Mouse (Mus musculus): ENCODE results near the gene Zic3. TPM values are rescaled to one million over a fixed set of nuclear protein-coding genes. Genes with fewer than 3 reads are reported as not detected.

The Zic3 gene
- polyA plus RNA-seq, 1 experiment from 2014 or later, result not detected

DNA sequence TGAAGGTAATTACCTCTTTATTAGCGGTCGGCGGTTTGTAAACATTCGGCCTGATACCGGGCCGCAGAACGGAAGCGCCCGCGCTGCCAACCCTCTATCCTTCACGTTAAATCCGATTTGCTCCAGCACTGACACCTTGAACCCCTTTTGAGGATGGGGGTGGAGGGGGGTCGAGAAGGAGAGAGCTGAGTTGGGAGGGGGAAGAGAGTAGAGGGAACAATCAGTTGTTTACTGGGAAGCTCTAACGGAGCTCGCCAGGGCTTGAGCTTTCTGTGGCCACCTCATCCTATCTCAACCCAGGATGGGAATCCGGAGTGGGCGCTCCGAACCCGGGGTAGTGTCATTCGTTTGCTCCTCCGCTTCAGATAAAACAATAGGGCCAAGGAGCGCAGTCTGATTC, 11.0 kb downstream of the Zic3 start:
- Histone ChIP-seq H3K27me3 (ENCODE audit: control insufficient read depth, insufficient read depth, low read length) (peaks cover 53% of the 10 kb centered on the region), H3K9me3 (replicated peaks; ENCODE audit: control insufficient read depth, low read length) (no peaks in the 10 kb centered on the region), H3K4me2 (peak overlapping the region; percentile 35), H3K4me3 (ENCODE audit: low read depth, low read length) (peak overlapping the region; percentile 12; the same call in 1 of the 2 replicates), H3K27ac (ENCODE audit: low read depth, low read length) (no peak overlapping the region), H3K4me1 (ENCODE audit: control insufficient read depth, insufficient read depth, low read length) (no peaks in the 10 kb centered on the region), H3K9ac (ENCODE audit: low read depth, low read length) (no peak overlapping the region), H3K36me3 (ENCODE audit: control insufficient read depth, insufficient read depth, low read length) (no peaks in the 10 kb centered on the region)
- 12% methylated on average over 22 of the region's 22 CpGs for WGBS (ENCODE audit: insufficient replicate concordance)
- ATAC-seq (replicated peaks; ENCODE audit: insufficient number of reproducible peaks, low FRiP score, low TSS enrichment), result no peak

DNA sequence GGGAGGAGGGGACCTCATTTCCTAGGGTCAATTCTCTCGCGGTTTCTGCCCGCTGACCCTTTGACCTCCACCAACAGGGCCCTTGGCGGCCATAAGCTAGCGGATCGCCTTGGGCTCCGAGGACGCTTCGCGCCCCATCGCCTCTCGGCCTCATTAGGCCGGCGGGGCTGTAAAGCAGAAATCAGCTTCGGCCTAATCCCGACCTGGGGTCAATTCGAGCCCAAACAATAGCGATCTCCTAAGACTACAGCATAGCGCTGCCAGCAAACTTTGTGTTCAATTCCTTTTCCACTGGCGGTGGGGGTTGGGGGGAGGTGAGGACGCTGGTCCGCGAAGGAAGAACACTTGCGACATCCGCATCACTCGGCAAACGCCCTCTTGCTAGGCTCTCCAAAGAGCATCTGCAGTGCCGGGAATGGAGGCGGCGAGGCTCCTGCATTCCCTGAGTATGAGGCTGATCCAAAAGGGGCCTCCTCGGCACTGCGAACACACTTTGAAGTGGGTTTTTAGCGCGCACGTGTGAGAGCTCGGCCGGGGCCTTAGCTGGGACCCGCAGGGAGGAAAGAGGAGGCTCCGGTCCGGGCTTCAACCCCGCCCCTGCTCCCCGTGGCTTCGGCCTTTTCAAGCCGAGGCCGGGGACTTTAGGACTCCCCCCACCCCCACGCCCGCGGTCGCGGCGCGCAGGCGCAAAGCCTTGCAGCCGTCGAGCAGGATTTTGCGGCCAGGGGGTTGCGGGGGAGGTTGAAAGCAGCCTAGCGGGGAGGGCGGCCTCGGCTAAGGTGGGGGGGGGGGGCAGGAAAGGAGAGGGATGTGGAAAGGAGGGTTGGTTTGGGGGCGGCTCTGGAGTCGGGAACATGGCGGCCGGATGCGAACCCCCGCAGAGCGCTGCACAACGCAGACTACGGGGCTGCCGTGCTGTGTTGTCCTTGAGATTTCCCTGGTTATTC, 15.8 kb downstream of the Zic3 start:
- H3K4me2 ChIP-seq, result peak overlapping the region; percentile 59
- ATAC-seq (replicated peaks; ENCODE audit: insufficient number of reproducible peaks, low FRiP score, low TSS enrichment), result peak; percentile 57; the same call in 1 of the 2 replicates
- no peak overlapping the region for H3K27ac ChIP-seq (ENCODE audit: low read depth, low read length)
- H3K36me3 ChIP-seq (ENCODE audit: control insufficient read depth, insufficient read depth, low read length), result no peaks in the 10 kb centered on the region
- peak overlapping the region; percentile 42 for H3K4me3 ChIP-seq (ENCODE audit: low read depth, low read length)
- H3K9ac ChIP-seq (ENCODE audit: low read depth, low read length), result peak overlapping the region; percentile 47; the same call in 1 of the 2 replicates
- WGBS (ENCODE audit: insufficient replicate concordance), result 19% methylated on average over 69 of the region's 70 CpGs
- H3K27me3 ChIP-seq (ENCODE audit: control insufficient read depth, insufficient read depth, low read length), result peaks cover 21% of the 10 kb centered on the region
- no peaks in the 10 kb centered on the region for H3K4me1 ChIP-seq (ENCODE audit: control insufficient read depth, insufficient read depth, low read length)
- no peaks in the 10 kb centered on the region for H3K9me3 ChIP-seq (replicated peaks; ENCODE audit: control insufficient read depth, low read length)

DNA sequence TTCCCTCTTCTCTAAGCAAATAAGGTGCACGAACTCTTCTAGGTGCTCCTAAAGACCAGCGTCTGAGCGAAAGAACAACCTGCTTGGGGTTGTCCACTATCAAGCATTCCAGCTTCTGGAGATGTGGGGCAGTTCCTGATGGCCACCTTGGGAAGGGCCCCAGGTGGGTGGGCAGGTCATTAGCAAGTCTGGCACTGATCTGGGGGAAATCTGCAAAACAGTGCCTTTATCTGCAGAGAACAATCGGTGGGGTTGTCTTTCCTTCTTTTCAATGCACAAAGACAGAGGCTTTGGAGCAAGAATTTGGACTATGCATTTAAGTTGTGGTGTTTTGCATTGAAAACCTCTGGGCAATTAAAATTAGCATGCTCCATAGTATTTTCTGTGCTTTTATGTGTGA, 17.2 kb downstream of the Zic3 start:
- H3K9me3 ChIP-seq (replicated peaks; ENCODE audit: control insufficient read depth, low read length), result no peaks in the 10 kb centered on the region
- H3K9ac ChIP-seq (ENCODE audit: low read depth, low read length), result no peak overlapping the region
- H3K4me3 ChIP-seq (ENCODE audit: low read depth, low read length), result no peak overlapping the region
- H3K4me2 ChIP-seq, result no peak overlapping the region
- 33% methylated on average over 4 of the region's 4 CpGs for WGBS (ENCODE audit: insufficient replicate concordance)
- H3K27me3 ChIP-seq (ENCODE audit: control insufficient read depth, insufficient read depth, low read length), result peaks cover 14% of the 10 kb centered on the region
- ATAC-seq (replicated peaks; ENCODE audit: insufficient number of reproducible peaks, low FRiP score, low TSS enrichment), result no peak
- no peaks in the 10 kb centered on the region for H3K36me3 ChIP-seq (ENCODE audit: control insufficient read depth, insufficient read depth, low read length)
- H3K4me1 ChIP-seq (ENCODE audit: control insufficient read depth, insufficient read depth, low read length), result no peaks in the 10 kb centered on the region
- H3K27ac ChIP-seq (ENCODE audit: low read depth, low read length), result no peak overlapping the region

DNA sequence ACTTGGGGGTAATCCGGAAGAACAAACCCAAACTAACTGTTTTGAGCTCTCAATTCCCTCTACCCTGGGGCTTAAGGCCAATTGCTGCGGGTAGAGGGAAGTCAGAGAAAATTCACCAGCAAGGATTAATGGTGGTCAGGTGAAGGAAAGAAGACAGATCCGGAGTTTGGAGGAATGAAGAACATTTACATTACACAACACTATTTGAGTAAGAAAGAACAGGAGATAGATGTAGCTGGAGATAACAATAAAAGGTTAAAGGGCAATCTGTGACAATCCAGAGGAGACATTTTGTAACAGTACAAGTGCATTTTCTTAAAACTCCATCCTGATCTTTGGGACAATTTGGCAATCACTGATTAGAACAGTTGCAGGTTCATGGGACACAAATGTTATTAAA, 19.4 kb downstream of the Zic3 start:
- Histone ChIP-seq H3K27ac (ENCODE audit: low read depth, low read length) (no peak overlapping the region), H3K9ac (ENCODE audit: low read depth, low read length) (no peak overlapping the region), H3K4me2 (no peak overlapping the region), H3K4me1 (ENCODE audit: control insufficient read depth, insufficient read depth, low read length) (no peaks in the 10 kb centered on the region), H3K36me3 (ENCODE audit: control insufficient read depth, insufficient read depth, low read length) (no peaks in the 10 kb centered on the region), H3K27me3 (ENCODE audit: control insufficient read depth, insufficient read depth, low read length) (peaks cover 13% of the 10 kb centered on the region), H3K9me3 (replicated peaks; ENCODE audit: control insufficient read depth, low read length) (no peaks in the 10 kb centered on the region), H3K4me3 (ENCODE audit: low read depth, low read length) (no peak overlapping the region)
- WGBS (ENCODE audit: insufficient replicate concordance), result 57% methylated on average over 3 of the region's 3 CpGs
- no peak for ATAC-seq (replicated peaks; ENCODE audit: insufficient number of reproducible peaks, low FRiP score, low TSS enrichment)

DNA sequence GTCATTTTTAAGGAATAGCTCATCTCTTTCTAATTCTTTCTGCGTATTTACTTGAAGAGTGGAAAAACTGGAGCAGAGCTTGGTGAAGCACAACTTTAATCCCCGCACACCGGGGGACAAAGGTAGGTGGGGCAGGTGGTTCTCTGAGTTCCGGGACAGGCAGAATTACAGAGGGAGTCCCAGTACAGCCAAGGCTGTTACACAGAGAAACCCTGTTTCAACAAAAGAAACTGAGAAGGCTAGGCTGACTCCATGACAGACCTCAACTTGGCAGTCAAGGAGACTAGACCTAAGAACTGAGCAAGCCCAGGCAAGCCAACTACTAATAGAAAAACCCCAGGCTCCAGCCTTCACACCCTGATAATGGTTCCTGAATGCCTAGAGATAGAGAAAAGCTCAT, 20.0 kb downstream of the Zic3 start:
- Histone ChIP-seq H3K4me3 (ENCODE audit: low read depth, low read length) (no peak overlapping the region), H3K4me2 (no peak overlapping the region), H3K9ac (ENCODE audit: low read depth, low read length) (no peak overlapping the region), H3K4me1 (ENCODE audit: control insufficient read depth, insufficient read depth, low read length) (no peaks in the 10 kb centered on the region), H3K9me3 (replicated peaks; ENCODE audit: control insufficient read depth, low read length) (no peaks in the 10 kb centered on the region), H3K27ac (ENCODE audit: low read depth, low read length) (no peak overlapping the region), H3K27me3 (ENCODE audit: control insufficient read depth, insufficient read depth, low read length) (peaks cover 11% of the 10 kb centered on the region), H3K36me3 (ENCODE audit: control insufficient read depth, insufficient read depth, low read length) (no peaks in the 10 kb centered on the region)
- 49% methylated on average over 4 of the region's 4 CpGs for WGBS (ENCODE audit: insufficient replicate concordance)
- no peak for ATAC-seq (replicated peaks; ENCODE audit: insufficient number of reproducible peaks, low FRiP score, low TSS enrichment)

Data from heart, embryonic 11.5 days (tissue).